Mouse (Mus musculus) heart, embryonic 13.5 days (tissue): ENCODE data around the gene Zfp663. TPM values are rescaled to one million over a fixed set of nuclear protein-coding genes. Genes with fewer than 3 reads are reported as not detected.

Experiments used
- ATAC-seq: fragments of 200-750 bp; cut with Nextera tagmentation; 2 replicates; pipeline ENCODE4 v1.8.0; 2017; ENCODE audit warnings: moderate TSS enrichment; ENCODE audit not compliant: insufficient number of reproducible peaks, low FRiP score, low TSS enrichment; ENCODE audit errors: extremely low read depth
- H3K27ac ChIP-seq: fragments of 300-500 bp; sonication (generic); replicated peaks from 2 replicates; pipeline ENCODE4 v1.5.1; 2015; ENCODE audit warnings: moderate library complexity, mild to moderate bottlenecking, inconsistent platforms
- H3K27me3 ChIP-seq: fragments of 300-500 bp; sonication (generic); replicated peaks from 2 replicates; pipeline ENCODE4 v1.6.1; 2015; ENCODE audit warnings: mild to moderate bottlenecking, inconsistent platforms
- H3K36me3 ChIP-seq: fragments of 300-500 bp; sonication (generic); 2 replicates; pipeline ENCODE4 v1.6.1; 2015; ENCODE audit warnings: mild to moderate bottlenecking, inconsistent platforms
- H3K4me1 ChIP-seq: fragments of 300-500 bp; sonication (generic); 2 replicates; pipeline ENCODE4 v1.6.1; 2015; ENCODE audit warnings: inconsistent platforms
- H3K4me2 ChIP-seq: fragments of 300-500 bp; sonication (generic); 2 replicates; pipeline ENCODE4 v1.6.1; 2015; ENCODE audit warnings: inconsistent platforms, mild to moderate bottlenecking, moderate library complexity
- H3K4me3 ChIP-seq: fragments of 300-500 bp; sonication (generic); 2 replicates; pipeline ENCODE4 v1.5.1; 2015; ENCODE audit warnings: moderate library complexity, mild to moderate bottlenecking, inconsistent platforms
- H3K9ac ChIP-seq: fragments of 300-500 bp; sonication (generic); 2 replicates; pipeline ENCODE4 v1.6.1; 2015; ENCODE audit warnings: inconsistent platforms, mild to moderate bottlenecking, moderate library complexity
- H3K9me3 ChIP-seq: fragments of 300-500 bp; sonication (generic); 2 replicates; pipeline ENCODE4 v1.6.1; 2016; ENCODE audit warnings: inconsistent platforms
- WGBS: fragments of 180-500 bp; shearing (Covaris S2); methylation state at CpG from one replicate; pipeline ENCODE4 v1.1.7; 2015; ENCODE audit warnings: mixed read lengths; 5-methylcytosine and 5-hydroxymethylcytosine counted together
- polyA plus RNA-seq: library from polyadenylated mRNA; unstranded; fragments of >200 nt; fragmentation: Nextera tagmentation; extraction: Ambion mirVana; gene quantifications from 2 replicates; pipeline ENCODE4 v1.2.1, GENCODE M21; 2015

The Zfp663 gene
- polyA plus RNA-seq, 1 experiment from 2014 or later: 0.16 TPM

DNA sequence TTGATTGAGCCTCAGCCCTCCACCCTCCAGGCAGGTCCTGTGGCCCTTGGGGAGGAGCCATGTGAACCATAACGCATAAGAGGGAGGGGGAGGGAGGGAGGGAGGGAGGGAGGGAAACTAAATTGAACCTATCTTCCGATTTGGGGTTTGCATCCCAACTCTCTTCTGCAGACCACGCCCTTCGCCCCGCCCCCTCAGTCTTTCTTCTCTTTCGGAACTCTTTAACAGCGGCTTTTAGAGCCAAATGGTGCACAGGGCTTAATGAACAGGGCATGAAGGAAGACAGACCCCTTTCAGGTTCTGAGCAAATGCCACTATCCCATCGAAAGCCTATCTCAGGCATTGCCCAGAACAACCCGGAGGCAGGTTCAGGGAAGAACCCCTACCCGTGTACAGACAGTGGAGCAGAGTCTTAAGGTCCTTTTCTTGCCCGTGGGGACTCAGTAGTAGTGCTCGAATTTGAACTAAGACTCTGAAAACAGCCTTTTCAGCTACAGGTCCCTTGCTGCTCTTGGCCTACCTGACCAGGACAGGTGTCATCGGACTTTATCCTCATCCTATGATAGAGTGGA, 575 bp downstream of the Zfp663 start:
- Histone ChIP-seq H3K27me3 (peaks cover 62% of the 10 kb centered on the region), H3K9ac (no peak overlapping the region), H3K4me3 (peak overlapping the region; percentile 32), H3K4me1 (peaks cover 26% of the 10 kb centered on the region), H3K9me3 (no peaks in the 10 kb centered on the region), H3K36me3 (no peaks in the 10 kb centered on the region), H3K27ac (no peak overlapping the region), H3K4me2 (peak overlapping the region; percentile 61)
- ATAC-seq: no peak
- 4% methylated on average over 13 of the region's 13 CpGs for WGBS

DNA sequence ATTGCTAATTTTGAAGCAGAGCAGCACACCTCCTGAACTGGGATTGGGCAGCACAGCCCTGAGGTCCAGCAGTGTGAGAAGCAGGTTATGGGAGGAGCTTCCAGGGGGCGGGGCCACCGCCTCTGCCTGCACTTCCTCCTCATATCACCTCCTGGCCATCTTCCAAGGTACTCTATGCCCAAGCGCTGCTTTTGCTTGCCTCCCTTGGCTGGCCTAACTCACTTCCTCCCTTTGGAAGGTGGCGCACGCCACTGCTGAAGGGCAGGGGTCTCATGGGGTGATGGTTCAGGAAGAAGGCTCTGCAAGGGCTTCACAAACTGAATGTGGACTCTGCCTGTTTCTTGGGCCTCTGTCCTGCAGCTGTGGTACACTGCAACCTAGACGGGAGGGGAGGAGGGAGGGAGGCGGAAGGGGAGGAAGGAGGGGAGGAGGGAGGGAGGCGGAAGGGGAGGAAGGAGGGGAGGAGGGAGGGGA, 1.4 kb downstream of the Zfp663 start:
- no peaks in the 10 kb centered on the region for H3K9me3 ChIP-seq
- WGBS: 5% methylated on average over 5 of the region's 8 CpGs
- ATAC-seq: 0 out of 2 replicates have a peak, but pooled peaks have one; percentile 13
- no peak overlapping the region for H3K27ac ChIP-seq
- no peak overlapping the region for H3K4me3 ChIP-seq
- H3K4me1 ChIP-seq: peaks cover 26% of the 10 kb centered on the region
- H3K27me3 ChIP-seq: peaks cover 71% of the 10 kb centered on the region
- H3K36me3 ChIP-seq: no peaks in the 10 kb centered on the region
- no peak overlapping the region for H3K9ac ChIP-seq
- peak overlapping the region; percentile 33; the same call in 1 of the 2 replicates for H3K4me2 ChIP-seq

DNA sequence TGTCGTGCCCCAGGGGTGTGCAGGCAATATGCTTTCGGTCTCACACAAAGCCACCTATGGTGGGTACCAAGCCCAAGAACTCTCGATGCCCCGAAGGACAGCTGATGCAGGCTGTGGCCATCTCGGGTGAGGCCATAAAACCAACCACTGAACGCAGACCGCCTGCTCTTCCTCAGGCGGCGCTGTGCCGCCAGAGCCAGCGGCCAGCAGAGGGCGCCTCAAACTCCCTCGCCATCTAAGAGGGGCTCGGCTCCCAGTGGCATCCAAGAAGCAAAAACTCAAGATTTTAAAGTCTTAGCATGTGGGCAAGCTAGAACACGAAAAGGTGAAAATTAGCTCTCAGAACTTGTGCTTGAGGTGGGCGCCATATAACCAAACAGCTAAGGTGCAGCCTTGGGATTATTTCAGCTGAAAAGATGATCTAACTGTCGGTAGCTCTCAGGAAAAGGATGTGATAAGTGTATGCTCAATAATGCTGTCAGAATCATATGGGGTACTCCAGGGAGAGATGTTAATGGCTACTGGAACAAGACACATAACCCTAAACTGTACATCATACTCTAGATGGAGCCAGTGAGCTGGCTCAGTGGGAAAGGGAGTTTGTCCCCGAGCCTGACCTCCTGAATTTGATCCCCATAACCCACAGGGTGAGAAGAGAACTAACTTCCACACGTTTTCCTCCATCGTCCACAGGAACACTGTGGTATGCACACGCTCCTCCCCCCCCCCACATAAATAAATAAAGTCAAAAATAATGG, 4.0 kb downstream of the Zfp663 start:
- Histone ChIP-seq H3K27me3 (peaks cover 76% of the 10 kb centered on the region), H3K27ac (no peak overlapping the region), H3K4me2 (peak overlapping the region; percentile 48), H3K4me1 (peaks cover 26% of the 10 kb centered on the region), H3K9ac (no peak overlapping the region), H3K36me3 (no peaks in the 10 kb centered on the region), H3K4me3 (peak overlapping the region; percentile 13; the same call in 1 of the 2 replicates), H3K9me3 (no peaks in the 10 kb centered on the region)
- no peak; the same call in 1 of the 2 replicates for ATAC-seq
- 12% methylated on average over 21 of the region's 21 CpGs for WGBS

DNA sequence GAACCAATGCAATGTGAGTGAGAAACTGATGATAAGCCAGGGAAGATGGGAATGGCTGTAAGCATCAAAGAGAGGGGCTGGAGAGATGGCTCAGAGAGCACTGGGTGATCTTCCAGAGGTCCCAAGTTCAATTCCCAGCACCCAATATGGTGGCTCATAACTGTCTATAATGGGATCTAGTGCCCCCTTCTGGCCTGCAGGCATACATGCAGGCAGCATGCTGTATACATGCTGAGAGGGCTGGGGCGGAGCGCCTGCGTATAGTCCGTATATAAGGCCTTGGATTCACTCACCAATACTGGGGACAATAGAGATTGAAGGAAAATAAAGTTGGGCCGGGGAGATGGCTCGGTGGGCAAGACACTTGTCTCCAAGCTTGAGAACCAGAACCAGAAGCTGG, 5.2 kb downstream of the Zfp663 start:
- H3K4me2 ChIP-seq: no peak overlapping the region
- no peak overlapping the region for H3K27ac ChIP-seq
- no peak overlapping the region for H3K4me3 ChIP-seq
- H3K9me3 ChIP-seq: no peaks in the 10 kb centered on the region
- no peak overlapping the region for H3K9ac ChIP-seq
- no peak for ATAC-seq
- peaks cover 69% of the 10 kb centered on the region for H3K27me3 ChIP-seq
- WGBS: 86% methylated on average over 6 of the region's 6 CpGs
- H3K4me1 ChIP-seq: peaks cover 22% of the 10 kb centered on the region
- H3K36me3 ChIP-seq: no peaks in the 10 kb centered on the region

DNA sequence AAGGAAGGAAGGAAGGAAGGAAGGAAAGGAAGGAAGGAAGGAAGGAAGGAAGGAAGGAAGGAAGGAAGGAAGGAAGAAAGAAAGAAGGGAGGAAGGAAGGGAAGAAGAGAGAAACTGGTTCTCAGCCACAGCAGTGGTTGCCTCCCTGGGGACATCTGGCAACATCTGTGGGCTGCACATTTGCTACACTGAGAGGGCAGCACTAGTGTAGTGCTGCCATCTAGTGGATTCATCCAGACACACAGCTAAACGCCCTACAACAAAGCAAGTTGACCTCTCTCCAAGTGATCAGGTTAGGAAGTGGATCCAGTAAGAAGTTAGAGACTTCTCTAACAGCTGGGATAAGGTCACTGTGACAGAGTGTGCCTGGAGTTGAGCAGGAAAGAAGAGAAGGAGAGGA, 7.7 kb downstream of the Zfp663 start:
- ATAC-seq: no peak; the same call in 1 of the 2 replicates
- H3K4me1 ChIP-seq: peaks cover 7% of the 10 kb centered on the region
- peaks cover 47% of the 10 kb centered on the region for H3K27me3 ChIP-seq
- no peak overlapping the region for H3K4me2 ChIP-seq
- H3K36me3 ChIP-seq: no peaks in the 10 kb centered on the region
- 3% methylated on average over 1 of the region's 1 CpGs for WGBS
- H3K4me3 ChIP-seq: no peak overlapping the region
- H3K9me3 ChIP-seq: peaks cover 2% of the 10 kb centered on the region; the same call in 1 of the 2 replicates
- H3K27ac ChIP-seq: no peak overlapping the region
- H3K9ac ChIP-seq: no peak overlapping the region

DNA sequence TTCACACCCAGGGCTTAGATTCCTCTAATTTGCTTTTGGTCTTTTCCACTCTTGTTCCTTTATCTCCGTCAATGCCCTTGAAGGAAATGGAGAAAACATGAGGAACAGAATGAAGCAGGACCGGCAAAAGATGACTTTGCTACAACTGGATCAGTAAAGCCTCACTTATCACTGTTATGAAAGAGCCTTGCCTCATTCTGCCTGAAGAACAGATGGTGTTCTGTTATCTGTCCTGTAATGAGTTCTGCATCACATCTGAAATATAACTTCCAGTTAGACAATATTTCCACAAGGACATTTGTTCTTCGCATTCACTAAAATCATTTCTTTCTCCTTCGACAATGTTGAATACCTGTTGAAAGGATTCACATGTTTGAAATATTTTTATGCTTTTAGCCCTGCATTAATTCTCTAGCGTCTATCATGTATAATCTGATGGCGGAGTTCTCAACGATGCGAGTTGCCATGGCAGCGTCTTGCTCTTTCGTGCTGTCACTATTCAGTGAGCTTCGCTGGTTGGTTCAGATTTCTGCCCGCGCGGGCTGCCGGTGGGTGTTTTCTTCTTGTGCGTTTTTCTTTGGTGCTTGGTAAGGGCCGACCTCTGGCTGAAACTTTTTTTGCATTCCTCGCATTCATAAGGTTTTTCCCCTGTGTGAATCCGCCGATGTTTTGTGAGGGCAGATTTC, 16.6 kb downstream of the Zfp663 start:
- Histone ChIP-seq H3K27me3 (no peaks in the 10 kb centered on the region), H3K9ac (no peak overlapping the region), H3K36me3 (no peaks in the 10 kb centered on the region), H3K4me2 (no peak overlapping the region), H3K4me1 (no peaks in the 10 kb centered on the region), H3K4me3 (no peak overlapping the region), H3K9me3 (peaks cover 36% of the 10 kb centered on the region), H3K27ac (no peak overlapping the region)
- WGBS: 84% methylated on average over 20 of the region's 20 CpGs
- no peak for ATAC-seq

DNA sequence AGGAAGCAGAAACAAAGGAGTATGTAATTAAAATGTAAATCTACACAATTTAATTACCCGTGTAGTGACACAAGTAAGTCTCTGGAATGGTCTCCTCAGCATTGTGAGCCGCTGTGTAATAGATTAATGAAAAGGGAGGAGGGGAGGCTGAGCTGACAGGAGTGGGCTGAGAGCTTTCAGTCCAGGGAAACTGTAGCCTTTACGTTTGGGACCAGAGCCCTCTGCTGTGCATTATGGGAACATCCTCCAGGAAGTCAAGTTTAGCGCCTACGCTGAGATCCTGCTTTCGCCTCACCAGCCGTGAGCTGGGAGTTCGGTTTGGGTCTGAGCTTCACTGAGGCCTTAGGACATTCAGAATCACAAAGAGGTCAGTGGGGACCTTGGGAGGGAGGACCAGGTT, 19.1 kb downstream of the Zfp663 start:
- H3K4me3 ChIP-seq: no peak overlapping the region
- no peaks in the 10 kb centered on the region; the same call in 1 of the 2 replicates for H3K27me3 ChIP-seq
- ATAC-seq: no peak
- H3K9ac ChIP-seq: no peak overlapping the region
- H3K36me3 ChIP-seq: no peaks in the 10 kb centered on the region
- no peaks in the 10 kb centered on the region for H3K4me1 ChIP-seq
- H3K9me3 ChIP-seq: peaks cover 31% of the 10 kb centered on the region
- 30% methylated on average over 8 of the region's 8 CpGs for WGBS
- no peak overlapping the region for H3K27ac ChIP-seq
- no peak overlapping the region for H3K4me2 ChIP-seq

DNA sequence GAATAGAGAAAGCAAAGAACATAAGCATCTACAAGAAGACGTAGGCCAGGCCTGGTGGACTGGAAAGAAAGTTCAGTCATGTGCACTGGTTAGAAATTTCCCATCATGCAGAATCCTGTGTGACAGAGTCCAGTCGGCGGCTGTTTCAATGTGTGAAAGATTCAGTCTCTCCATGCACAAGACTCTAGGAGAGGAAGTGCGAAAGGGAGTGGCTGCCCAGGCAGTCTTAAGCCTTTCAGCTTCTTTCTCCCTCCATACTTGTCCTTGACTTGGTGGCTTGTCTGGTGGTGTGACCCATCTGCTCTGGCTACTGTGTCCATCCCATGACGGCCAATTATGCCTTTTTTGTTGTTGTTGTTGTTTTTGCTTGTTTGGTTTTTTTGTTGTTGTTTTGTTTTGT, 22.3 kb downstream of the Zfp663 start:
- H3K9ac ChIP-seq: no peak overlapping the region
- ATAC-seq: no peak
- WGBS: 83% methylated on average over 5 of the region's 5 CpGs

DNA sequence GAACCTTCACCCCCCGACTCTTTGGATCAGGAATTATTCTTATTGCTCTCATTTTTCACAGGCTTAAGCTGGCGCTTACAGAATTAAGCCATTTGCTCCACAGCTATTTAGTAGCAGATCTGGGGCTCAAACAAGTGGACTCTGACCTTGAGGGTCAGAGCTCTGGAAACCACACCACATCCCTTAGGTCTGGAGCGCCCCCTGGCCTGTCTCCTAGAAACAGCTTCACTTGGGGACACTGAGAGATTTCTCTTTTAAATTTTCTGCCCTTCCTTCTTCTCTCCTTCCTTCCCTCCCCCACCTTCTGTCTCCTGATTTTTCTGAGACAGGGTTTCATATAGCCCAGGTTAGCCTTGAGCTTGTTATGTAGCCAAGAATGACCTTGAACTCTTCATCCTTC, 31.3 kb downstream of the Zfp663 start:
- ATAC-seq: no peak
- 37% methylated on average over 3 of the region's 3 CpGs for WGBS
- H3K9ac ChIP-seq: no peak overlapping the region

More for the DNA sequence above, 22.3 kb downstream of the Zfp663 start:
- no peak overlapping the region for H3K4me3 ChIP-seq
- peaks cover 5% of the 10 kb centered on the region; the same call in 1 of the 2 replicates for H3K9me3 ChIP-seq
- H3K36me3 ChIP-seq: no peaks in the 10 kb centered on the region
- H3K27me3 ChIP-seq: peaks cover under 1% of the 10 kb centered on the region; the same call in 1 of the 2 replicates
- H3K27ac ChIP-seq: no peak overlapping the region
- H3K4me1 ChIP-seq: no peaks in the 10 kb centered on the region
- H3K4me2 ChIP-seq: no peak overlapping the region

DNA sequence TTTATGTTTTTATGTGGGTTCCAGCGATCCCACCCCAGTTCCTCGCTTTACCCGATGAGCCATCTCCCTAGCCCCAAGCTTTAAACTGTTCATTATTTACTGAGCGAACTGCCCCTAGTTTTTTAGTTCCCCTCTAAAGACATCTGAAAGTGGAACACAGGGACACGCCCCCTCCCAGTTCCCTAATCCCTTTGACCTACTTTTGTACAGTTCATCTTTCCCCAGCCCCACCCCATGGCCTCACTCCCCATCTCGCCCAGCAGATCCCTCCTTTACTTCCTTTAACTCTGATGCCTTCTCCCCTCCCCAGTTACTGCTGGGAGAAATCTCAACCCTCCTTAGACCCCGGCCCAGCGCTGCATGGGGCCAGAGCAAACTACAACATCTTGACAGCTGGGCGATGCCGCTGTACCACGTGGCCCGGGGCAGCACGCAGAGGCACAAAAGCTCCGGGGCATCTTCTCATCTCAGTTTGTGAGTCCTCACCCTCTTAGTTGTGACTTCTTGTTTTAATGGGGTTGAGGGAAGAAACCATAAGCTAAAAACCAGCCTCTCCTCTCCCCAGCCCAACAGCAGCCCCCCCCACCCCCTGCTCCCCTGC, 35.8 kb downstream of the Zfp663 start:
- ATAC-seq: no peak
- Histone ChIP-seq H3K27ac (no peak overlapping the region), H3K4me1 (peaks cover under 1% of the 10 kb centered on the region; the same call in 1 of the 2 replicates), H3K4me2 (no peak overlapping the region), H3K9ac (no peak overlapping the region), H3K36me3 (no peaks in the 10 kb centered on the region), H3K27me3 (peaks cover 6% of the 10 kb centered on the region; the same call in 1 of the 2 replicates), H3K9me3 (no peaks in the 10 kb centered on the region; the same call in 1 of the 2 replicates), H3K4me3 (no peak overlapping the region)
- WGBS: 46% methylated on average over 14 of the region's 14 CpGs

More for the DNA sequence above, 31.3 kb downstream of the Zfp663 start:
- Histone ChIP-seq H3K4me1 (no peaks in the 10 kb centered on the region), H3K27ac (no peak overlapping the region), H3K4me2 (no peak overlapping the region), H3K4me3 (no peak overlapping the region), H3K9me3 (no peaks in the 10 kb centered on the region), H3K36me3 (no peaks in the 10 kb centered on the region), H3K27me3 (peaks cover 18% of the 10 kb centered on the region; the same call in 1 of the 2 replicates)

DNA sequence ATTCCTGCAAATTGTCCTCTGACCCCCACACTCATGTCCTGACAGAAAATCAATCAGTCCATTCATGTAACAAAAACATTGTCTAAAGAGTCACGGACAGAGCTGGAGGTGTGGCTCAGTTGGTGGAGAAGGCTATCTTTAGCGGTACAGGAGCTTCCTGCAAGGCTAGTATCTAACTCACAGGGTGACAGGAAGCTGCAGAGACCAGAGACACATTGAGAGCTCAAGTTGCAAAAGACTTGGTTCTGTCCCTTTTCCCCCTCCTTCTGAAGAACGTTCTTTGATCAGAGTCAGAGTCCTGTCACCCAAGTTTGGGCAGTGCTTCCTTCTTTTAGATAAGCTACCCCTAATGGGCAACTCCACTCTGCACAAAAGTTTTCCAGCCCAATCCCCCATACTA, 38.8 kb downstream of the Zfp663 start:
- Histone ChIP-seq H3K9ac (no peak overlapping the region), H3K27ac (no peak overlapping the region), H3K4me2 (no peak overlapping the region), H3K9me3 (no peaks in the 10 kb centered on the region; the same call in 1 of the 2 replicates), H3K4me3 (no peak overlapping the region), H3K27me3 (peaks cover 6% of the 10 kb centered on the region; the same call in 1 of the 2 replicates), H3K36me3 (no peaks in the 10 kb centered on the region), H3K4me1 (peaks cover 20% of the 10 kb centered on the region)
- WGBS: 8% methylated on average over 3 of the region's 3 CpGs
- ATAC-seq: no peak
